Comparison of ENCODE assay signal across 25 mouse cellular contexts in the genomic region with DNA sequence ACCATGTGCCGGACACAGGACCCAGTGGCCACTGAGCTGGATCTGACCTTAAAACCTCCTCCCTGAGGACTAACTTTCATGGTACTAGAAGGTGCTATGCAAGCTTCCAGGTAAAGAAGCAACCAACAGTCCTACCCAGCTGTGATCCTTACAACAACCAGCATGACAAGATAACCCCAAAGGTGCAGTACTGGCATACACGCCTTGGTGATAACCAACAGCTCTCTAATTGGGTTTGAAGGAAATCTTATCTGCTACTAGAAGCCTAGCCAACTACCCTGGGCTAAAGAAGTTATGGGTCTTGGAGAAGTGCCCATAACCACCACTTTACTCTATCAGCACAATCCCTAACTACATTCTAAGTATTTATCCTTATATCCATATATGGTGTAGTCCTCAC.
"Had no signal": no experiment of that assay in that cellular context is flagged by ENCODE, and none has a peak within 500 bp of the region (broad histone marks: within the 10 kb centered on the region; RNA-seq: fewer than 3 reads in every experiment).

No protein-coding gene starts in this region.

- DNase-seq: forebrain, postnatal 0 days; gastrocnemius, adult 2 months; gastrocnemius, postnatal 10 days; gastrocnemius, postnatal 25 days; heart, postnatal 10 days; heart, postnatal 4 days; kidney, adult 11 months; kidney, adult 2 months; kidney, adult 9 months; kidney, postnatal 14 days; kidney, postnatal 36 days; layer of hippocampus, adult 9-11 months; layer of hippocampus, postnatal 36 days; left cerebral cortex, postnatal 4 days had no signal

- H3K36me3 ChIP-seq: heart, embryonic 10.5 days; heart, embryonic 12.5 days; hindbrain, embryonic 10.5 days; hindbrain, embryonic 12.5 days; kidney, embryonic 15.5 days; limb, embryonic 13.5 days; limb, embryonic 15.5 days had no signal

- H3K27me3 ChIP-seq: heart, embryonic 12.5 days; hindbrain, embryonic 12.5 days; kidney, embryonic 15.5 days; limb, embryonic 13.5 days; limb, embryonic 15.5 days had no signal

- ATAC-seq: forebrain, postnatal 0 days; hindbrain, postnatal 0 days; intestine, embryonic 16.5 days had no signal

- H3K4me3 ChIP-seq: gastrocnemius, adult 2 months; heart, embryonic 10.5 days; heart, embryonic 12.5 days; hindbrain, embryonic 10.5 days; hindbrain, embryonic 12.5 days; kidney, embryonic 15.5 days; limb, embryonic 13.5 days; limb, embryonic 15.5 days had no signal

- H3K4me2 ChIP-seq: heart, embryonic 12.5 days; hindbrain, embryonic 12.5 days; hindbrain, embryonic 14.5 days; kidney, embryonic 15.5 days; limb, embryonic 13.5 days; limb, embryonic 15.5 days had no signal

- H3K9ac ChIP-seq: forebrain, postnatal 0 days; heart, embryonic 12.5 days; hindbrain, embryonic 12.5 days; hindbrain, embryonic 14.5 days; kidney, embryonic 15.5 days; limb, embryonic 13.5 days; limb, embryonic 15.5 days had no signal

- H3K9me3 ChIP-seq: heart, embryonic 10.5 days; heart, embryonic 12.5 days; hindbrain, embryonic 10.5 days; hindbrain, embryonic 12.5 days; kidney, embryonic 15.5 days; limb, embryonic 13.5 days; limb, embryonic 15.5 days had no signal

- H3K4me1 ChIP-seq: heart, embryonic 10.5 days; heart, embryonic 12.5 days; hindbrain, embryonic 10.5 days; hindbrain, embryonic 12.5 days; kidney, embryonic 15.5 days; limb, embryonic 13.5 days; limb, embryonic 15.5 days had no signal

- H3K27ac ChIP-seq: gastrocnemius, adult 2 months; heart, embryonic 10.5 days; hindbrain, embryonic 10.5 days; hindbrain, embryonic 12.5 days; hindbrain, embryonic 14.5 days; hindbrain, postnatal 0 days; kidney, embryonic 15.5 days; kidney, postnatal 0 days; limb, embryonic 13.5 days; limb, embryonic 15.5 days had no signal
